Mouse (Mus musculus) lung, adult 2 months (tissue): ENCODE results near the gene Gss.

Experiments used
- CTCF ChIP-seq: fragments of 200-500 bp; IDR thresholded peaks from 2 replicates; pipeline ENCODE4 v1.5.1; 2011; ENCODE audit warnings: mild to moderate bottlenecking, low read length, control low read depth; ENCODE audit not compliant: insufficient read depth
- POLR2A ChIP-seq: fragments of 200-500 bp; IDR thresholded peaks from 2 replicates; pipeline ENCODE4 v1.6.1; 2011; ENCODE audit warnings: low read depth, mild to moderate bottlenecking, control low read depth, low read length, borderline replicate concordance; ENCODE audit errors: extremely low read depth

- TF ChIP-seq POLR2A (no peak), CTCF (no peak)
These were observed 68.2 kb downstream of the Gss start for GRCm38 (mm10) chr2:155524378-155524777.
